Mouse (Mus musculus) adrenal gland (tissue): ENCODE results near the gene Grik3.

Source experiments
- intact Hi-C: fragments of 180-260 bp; cut with DNase I; formaldehyde crosslinking; loops from one replicate; pipeline ENCODE4 v1.15.1; 2025
- long read RNA-seq, 2 experiments: library from polyadenylated mRNA; unstranded; transcript quantifications; one replicate each; pipeline ENCODE4 v2.0.0; 2020; ENCODE audit warnings: borderline replicate concordance in 1 of 2; ENCODE audit not compliant: insufficient replicate concordance in 1 of 2

Gene Grik3
- long read RNA-seq, experiment 1, result 0 reads
- long read RNA-seq, experiment 2, result 0 reads

- intact Hi-C loops, result loop anchor here (5.0 kb wide), 1 partner anchor 451 kb away; no protein-coding TSS in a partner anchor
Measured at GRCm38 (mm10) chr4:125490661-125491504, at the start of gene Grik3. Gene Grik3 (plus strand): TSS chr4:125490700.

- intact Hi-C loops, result no loop called here
Measured at GRCm38 (mm10) chr4:125441821-125442220, 48.7 kb upstream of the Grik3 start.

GRCm38 (mm10) chr4:125444366-125444765 lies 46.1 kb upstream of the Grik3 start:
- intact Hi-C loops, result no loop called here

- intact Hi-C loops, result no loop called here
Measured at GRCm38 (mm10) chr4:125450602-125451321, 39.7 kb upstream of the Grik3 start.

- intact Hi-C loops, result no loop called here
Measured at GRCm38 (mm10) chr4:125451821-125452220, 38.7 kb upstream of the Grik3 start.

- intact Hi-C loops, result no loop called here
Measured at GRCm38 (mm10) chr4:125456506-125456905, 34.0 kb upstream of the Grik3 start.

GRCm38 (mm10) chr4:125457152-125458093 lies 33.1 kb upstream of the Grik3 start:
- intact Hi-C loops, result no loop called here

- intact Hi-C loops, result no loop called here
Measured at GRCm38 (mm10) chr4:125459791-125460190, 30.7 kb upstream of the Grik3 start.

- intact Hi-C loops, result loop anchor here (10.0 kb wide), 1 partner anchor 195 kb away; no protein-coding TSS in a partner anchor
Measured at GRCm38 (mm10) chr4:125469711-125470372, 20.7 kb upstream of the Grik3 start.

GRCm38 (mm10) chr4:125474903-125475302 lies 15.6 kb upstream of the Grik3 start:
- intact Hi-C loops, result loop anchor here (10.0 kb wide), 1 partner anchor 200 kb away; no protein-coding TSS in a partner anchor

GRCm38 (mm10) chr4:125478071-125478470 lies 12.4 kb upstream of the Grik3 start:
- intact Hi-C loops, result loop anchor here (10.0 kb wide), 1 partner anchor 203 kb away; no protein-coding TSS in a partner anchor

GRCm38 (mm10) chr4:125481256-125481655 lies 9.2 kb upstream of the Grik3 start:
- intact Hi-C loops, result no loop called here

- intact Hi-C loops, result no loop called here
Measured at GRCm38 (mm10) chr4:125484131-125484530, 6.4 kb upstream of the Grik3 start.

GRCm38 (mm10) chr4:125485416-125486239 lies 4.9 kb upstream of the Grik3 start:
- intact Hi-C loops, result loop anchor here (5.0 kb wide), 1 partner anchor 222 kb away; no protein-coding TSS in a partner anchor

GRCm38 (mm10) chr4:125486616-125487015 lies 3.9 kb upstream of the Grik3 start:
- intact Hi-C loops, result loop anchor here (5.0 kb wide), 1 partner anchor 221 kb away; no protein-coding TSS in a partner anchor

- intact Hi-C loops, result loop anchor here (5.0 kb wide), 1 partner anchor 220 kb away; no protein-coding TSS in a partner anchor
Measured at GRCm38 (mm10) chr4:125487031-125487430, 3.5 kb upstream of the Grik3 start.

GRCm38 (mm10) chr4:125488796-125489637 lies 1.5 kb upstream of the Grik3 start:
- intact Hi-C loops, result loop anchor here (5.0 kb wide), 1 partner anchor 218 kb away; no protein-coding TSS in a partner anchor
